Mouse (Mus musculus) c-Kit-positive CD71-negative TER-119-negative erythroid progenitor cells, embryonic 14.5 days (primary cell): ENCODE measurements around the gene Ube2g1.

Source experiments
- DNase-seq: peaks from one replicate; pipeline ENCODE4 v3.0.0-alpha.2; 2013; ENCODE audit warnings: low read depth

Gene Ube2g1

GRCm38 (mm10) chr11:72606694-72607407, at the start of gene Ube2g1:
TSS of gene Ube2g1 (plus strand) at chr11:72607283.
- DNase-seq = peak; percentile 97

- no peak for DNase-seq
Observed at GRCm38 (mm10) chr11:72558155-72558554, 48.9 kb upstream of the Ube2g1 start.

- no peak for DNase-seq
Observed at GRCm38 (mm10) chr11:72560661-72561060, 46.4 kb upstream of the Ube2g1 start.

- peak; percentile 74 for DNase-seq
Observed at GRCm38 (mm10) chr11:72564232-72564807, 42.8 kb upstream of the Ube2g1 start.

GRCm38 (mm10) chr11:72566304-72566703, 40.8 kb upstream of the Ube2g1 start:
- DNase-seq = no peak

- no peak for DNase-seq
Observed at GRCm38 (mm10) chr11:72566816-72567338, 40.2 kb upstream of the Ube2g1 start.

GRCm38 (mm10) chr11:72569051-72569450, 38.0 kb upstream of the Ube2g1 start:
- DNase-seq = peak; percentile 53

- no peak for DNase-seq
Observed at GRCm38 (mm10) chr11:72569671-72570318, 37.3 kb upstream of the Ube2g1 start.

- DNase-seq = peak; percentile 78
Observed at GRCm38 (mm10) chr11:72570319-72570979, 36.6 kb upstream of the Ube2g1 start.

GRCm38 (mm10) chr11:72573819-72574218, 33.3 kb upstream of the Ube2g1 start:
- peak; percentile 42 for DNase-seq

GRCm38 (mm10) chr11:72576111-72576465, 31.0 kb upstream of the Ube2g1 start:
- no peak for DNase-seq

- no peak for DNase-seq
Observed at GRCm38 (mm10) chr11:72576466-72577351, 30.4 kb upstream of the Ube2g1 start.

- DNase-seq = no peak
Observed at GRCm38 (mm10) chr11:72578471-72578870, 28.6 kb upstream of the Ube2g1 start.

- DNase-seq = no peak
Observed at GRCm38 (mm10) chr11:72581609-72582447, 25.3 kb upstream of the Ube2g1 start.

GRCm38 (mm10) chr11:72582448-72582705, 24.7 kb upstream of the Ube2g1 start:
- no peak for DNase-seq

- DNase-seq = no peak
Observed at GRCm38 (mm10) chr11:72583092-72583491, 24.0 kb upstream of the Ube2g1 start.

GRCm38 (mm10) chr11:72586570-72586969, 20.5 kb upstream of the Ube2g1 start:
- no peak for DNase-seq

GRCm38 (mm10) chr11:72587537-72588233, 19.4 kb upstream of the Ube2g1 start:
- DNase-seq = no peak

- DNase-seq = no peak
Observed at GRCm38 (mm10) chr11:72595010-72595737, 11.9 kb upstream of the Ube2g1 start.

- DNase-seq = no peak
Observed at GRCm38 (mm10) chr11:72597780-72598179, 9.3 kb upstream of the Ube2g1 start.
